7 mouse cellular contexts compared by ENCODE assay signal in genomic region chr11:118289562-118289961, GRCm38 (mm10). TPM values are rescaled to one million over a fixed set of nuclear protein-coding genes. Genes with fewer than 3 reads are reported as not detected.
A peak's percentile ranks its signal among the peaks of the same experiment; 100 is the strongest.
DNase-seq lines count a peak whose midpoint lies in the region; ATAC-seq and TF ChIP-seq lines count a peak whose summit lies in the region.

No protein-coding gene starts in this region.

- peak overlapping the region; percentile 90 for H3K4me2 ChIP-seq in lung, embryonic 14.5 days
- H3K4me2 ChIP-seq in intestine, embryonic 14.5 days (ENCODE audit: low read length), result peak overlapping the region; percentile 74
- H3K4me2 ChIP-seq in neural tube, embryonic 14.5 days (ENCODE audit: low read depth, low read length), result peak overlapping the region; percentile 85

- no peaks in the 10 kb centered on the region for H3K27me3 ChIP-seq in lung, embryonic 14.5 days (ENCODE audit: insufficient read depth, low read length)
- H3K27me3 ChIP-seq in intestine, embryonic 14.5 days (replicated peaks; ENCODE audit: control insufficient read depth, insufficient read depth, low read length), result no peaks in the 10 kb centered on the region
- no peaks in the 10 kb centered on the region for H3K27me3 ChIP-seq in neural tube, embryonic 14.5 days (ENCODE audit: control insufficient read depth, insufficient read depth, low read length)

- H3K9ac ChIP-seq in lung, embryonic 14.5 days, result peak overlapping the region; percentile 79
- H3K9ac ChIP-seq in intestine, embryonic 14.5 days (ENCODE audit: low read length), result peak overlapping the region; percentile 89
- H3K9ac ChIP-seq in neural tube, embryonic 14.5 days (replicated peaks; ENCODE audit: low read depth, low read length), result peak overlapping the region; percentile 91

- TF ChIP-seq CTCF in lung, embryonic 14.5 days (IDR thresholded peaks at IDR 0.05; ENCODE audit: low read depth), result no peak

- H3K36me3 ChIP-seq in lung, embryonic 14.5 days (ENCODE audit: insufficient read depth), result peaks cover 34% of the 10 kb centered on the region
- H3K36me3 ChIP-seq in intestine, embryonic 14.5 days (ENCODE audit: control insufficient read depth, insufficient read depth, low read length), result peaks cover 31% of the 10 kb centered on the region
- peaks cover 27% of the 10 kb centered on the region for H3K36me3 ChIP-seq in neural tube, embryonic 14.5 days (ENCODE audit: control insufficient read depth, insufficient read depth, low read length)

- ATAC-seq in lung, embryonic 14.5 days (ENCODE audit: insufficient read depth), result no peak
- ATAC-seq in intestine, embryonic 14.5 days (replicated peaks; ENCODE audit: low FRiP score, low TSS enrichment, low read depth), result peak; percentile 38
- ATAC-seq in neural tube, embryonic 14.5 days (ENCODE audit: low read depth), result peak; percentile 25; the same call in 1 of the 2 replicates

- no peaks in the 10 kb centered on the region for H3K9me3 ChIP-seq in lung, embryonic 14.5 days (ENCODE audit: low read depth, low read length)
- H3K9me3 ChIP-seq in intestine, embryonic 14.5 days (ENCODE audit: control insufficient read depth, low read length), result no peaks in the 10 kb centered on the region
- H3K9me3 ChIP-seq in neural tube, embryonic 14.5 days (ENCODE audit: control insufficient read depth, low read length), result no peaks in the 10 kb centered on the region

- under 1% methylated on average over 22 of the region's 22 CpGs for WGBS in lung, embryonic 14.5 days
- under 1% methylated on average over 22 of the region's 22 CpGs for WGBS in intestine, embryonic 14.5 days
- 0% methylated on average over 22 of the region's 22 CpGs for WGBS in neural tube, embryonic 14.5 days

- peak overlapping the region; percentile 56 for H3K27ac ChIP-seq in lung, embryonic 14.5 days (ENCODE audit: low read depth)
- H3K27ac ChIP-seq in intestine, embryonic 14.5 days (ENCODE audit: low read depth), result peak overlapping the region; percentile 81
- H3K27ac ChIP-seq in neural tube, embryonic 14.5 days (ENCODE audit: low read depth, low read length), result peak overlapping the region; percentile 80

- H3K4me3 ChIP-seq in lung, embryonic 14.5 days (ENCODE audit: low read depth, low read length), result peak overlapping the region; percentile 82
- H3K4me3 ChIP-seq in intestine, embryonic 14.5 days (ENCODE audit: low read depth, low read length), result peak overlapping the region; percentile 92
- H3K4me3 ChIP-seq in neural tube, embryonic 14.5 days (ENCODE audit: low read depth, low read length), result peak overlapping the region; percentile 94

- peak; percentile 41 for DNase-seq in lung, embryonic 14.5 days
- DNase-seq in lung, postnatal 14 days, result no peak
- DNase-seq in embryo, embryonic 10.5 days (ENCODE audit: low spot score), result peak; percentile 49
- DNase-seq in intestine, embryonic 14.5 days (ENCODE audit: low spot score), result no peak
- DNase-seq in frontal cortex, postnatal 10 days (ENCODE audit: low spot score in 2 of 2), result no peak
- DNase-seq in cerebellum, adult 11-12 months, result no peak

- H3K4me1 ChIP-seq in lung, embryonic 14.5 days (ENCODE audit: insufficient read depth), result peaks cover 5% of the 10 kb centered on the region; the same call in 1 of the 2 replicates
- peaks cover 18% of the 10 kb centered on the region for H3K4me1 ChIP-seq in intestine, embryonic 14.5 days (replicated peaks; ENCODE audit: control insufficient read depth, insufficient read depth, low read length)
- peaks cover 10% of the 10 kb centered on the region for H3K4me1 ChIP-seq in neural tube, embryonic 14.5 days (ENCODE audit: control insufficient read depth, insufficient read depth, low read length)

RNA-seq across cellular contexts. Expression of gene Usp36, which starts 0.5 kb away (rescaled TPM):
- polyA plus RNA-seq in lung, embryonic 14.5 days (2014; fragmentation: Nextera tagmentation; extraction: Ambion mirVana), result 18.7 and 19.9 TPM in 2 replicates
- 18.1 and 18.8 TPM in 2 replicates for polyA plus RNA-seq in intestine, embryonic 14.5 days (2014; fragmentation: Nextera tagmentation; extraction: Ambion mirVana)
- 14.5 and 15.2 TPM in 2 replicates for polyA plus RNA-seq in neural tube, embryonic 14.5 days (2014; fragmentation: Nextera tagmentation; extraction: Ambion mirVana)

RNA-seq across cellular contexts. Expression of gene Cyth1, which starts 41.2 kb away (rescaled TPM):
- polyA plus RNA-seq in lung, embryonic 14.5 days (2014; fragmentation: Nextera tagmentation; extraction: Ambion mirVana), result 10.5 and 11.5 TPM in 2 replicates
- polyA plus RNA-seq in intestine, embryonic 14.5 days (2014; fragmentation: Nextera tagmentation; extraction: Ambion mirVana), result 8.3 and 9.3 TPM in 2 replicates
- polyA plus RNA-seq in neural tube, embryonic 14.5 days (2014; fragmentation: Nextera tagmentation; extraction: Ambion mirVana), result 16.0 and 17.7 TPM in 2 replicates

RNA-seq across cellular contexts. Expression of gene Cep295nl, which starts 52.7 kb away (rescaled TPM):
- 0.57 and 0.62 TPM in 2 replicates for polyA plus RNA-seq in lung, embryonic 14.5 days (2014; fragmentation: Nextera tagmentation; extraction: Ambion mirVana)
- 0.61 and 0.69 TPM in 2 replicates for polyA plus RNA-seq in intestine, embryonic 14.5 days (2014; fragmentation: Nextera tagmentation; extraction: Ambion mirVana)
- polyA plus RNA-seq in neural tube, embryonic 14.5 days (2014; fragmentation: Nextera tagmentation; extraction: Ambion mirVana), result 0.31 TPM in 1 of 2 replicates, not detected in the other

Comparison
In these comparisons a context has a peak if more than half of its experiments do, and no peak if none do; other contexts are left out.
1. DNase-seq: peak in lung, embryonic 14.5 days (single experiment) and embryo, embryonic 10.5 days (single experiment); none in lung, postnatal 14 days (single experiment), intestine, embryonic 14.5 days (single experiment), frontal cortex, postnatal 10 days (0 of 2) and cerebellum, adult 11-12 months (single experiment).
2. Peak in every context shown above with its lines, with median percentiles within 50 percentile points of each other: H3K27ac ChIP-seq, H3K4me2 ChIP-seq, H3K4me3 ChIP-seq and H3K9ac ChIP-seq.